Mouse (Mus musculus) erythroblast, adult 5-6 weeks (primary cell): Measurements from ENCODE around the gene Cox8a. TPM values are rescaled to one million over a fixed set of nuclear protein-coding genes. Genes with fewer than 3 reads are reported as not detected.

Experiments used
- ATAC-seq: replicated peaks from 2 replicates; pipeline ENCODE4 v1.8.0; 2016; ENCODE audit warnings: moderate number of reproducible peaks, mild to moderate bottlenecking, moderate TSS enrichment, inconsistent platforms; ENCODE audit not compliant: poor library complexity, low FRiP score, severe bottlenecking
- total RNA-seq, 2 experiments: library from RNA; stranded (forward) in 1 of 2; stranded (reverse) in 1 of 2; fragments of 150-400 nt in 1 of 2; fragments of 200-764, 138-1000 nt in 1 of 2; gene quantifications; 2 replicates each; pipeline versions ENCODE4 v1.2.3 to v1.2.4; 2015 to 2017; ENCODE audit warnings: low replicate concordance in 2 of 2

Cox8a gene
- total RNA-seq, 2 experiments from 2014 or later, result 166 to 188 TPM

DNA sequence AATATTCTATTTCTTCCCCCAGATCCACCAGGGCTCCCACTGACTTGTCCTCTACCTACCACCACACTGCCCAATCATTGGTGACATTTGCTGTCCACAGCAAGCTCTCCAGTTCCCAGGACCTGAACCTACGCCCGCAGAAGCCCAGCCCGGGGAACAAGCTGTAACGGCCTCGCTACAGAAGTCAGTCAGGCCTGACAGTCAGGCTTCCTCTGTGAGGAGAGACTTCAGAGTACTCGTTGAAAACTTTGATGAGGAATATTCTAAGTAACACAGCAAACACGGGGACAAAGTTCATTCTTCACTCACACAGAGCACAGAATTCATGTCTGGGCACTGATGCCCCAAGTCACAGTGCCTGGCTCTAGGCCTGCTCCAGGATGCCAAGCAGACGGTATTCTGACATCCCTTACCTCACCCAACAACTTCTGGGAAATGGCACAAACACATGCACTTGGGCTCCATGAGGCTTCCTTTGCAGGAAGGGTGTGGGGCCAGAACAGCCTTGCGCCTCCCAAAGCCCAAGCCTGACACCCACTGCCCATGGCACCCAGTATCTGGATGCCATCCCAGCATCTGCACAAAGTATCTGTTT, 7.8 kb upstream of the Cox8a start:
- ATAC-seq, result no peak

DNA sequence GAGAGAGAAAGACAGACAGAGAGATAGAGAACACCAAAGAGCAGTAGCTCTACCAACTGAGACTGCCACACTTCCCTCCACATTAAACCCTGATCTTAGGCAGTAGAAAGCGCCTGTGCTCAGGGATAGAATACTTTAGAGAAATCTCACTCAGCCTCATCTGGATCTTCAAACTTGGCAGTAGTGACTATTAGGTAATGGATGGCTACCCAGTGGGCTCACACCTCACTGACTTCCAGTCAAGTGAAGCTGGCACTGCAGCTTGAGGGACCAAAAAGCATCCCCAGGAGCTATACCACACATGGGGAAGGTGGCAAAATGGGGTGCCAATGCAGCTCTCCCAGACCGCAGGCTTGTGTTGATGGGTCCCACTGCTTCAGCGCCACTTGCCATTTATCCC, 6.8 kb upstream of the Cox8a start:
- ATAC-seq, result no peak

DNA sequence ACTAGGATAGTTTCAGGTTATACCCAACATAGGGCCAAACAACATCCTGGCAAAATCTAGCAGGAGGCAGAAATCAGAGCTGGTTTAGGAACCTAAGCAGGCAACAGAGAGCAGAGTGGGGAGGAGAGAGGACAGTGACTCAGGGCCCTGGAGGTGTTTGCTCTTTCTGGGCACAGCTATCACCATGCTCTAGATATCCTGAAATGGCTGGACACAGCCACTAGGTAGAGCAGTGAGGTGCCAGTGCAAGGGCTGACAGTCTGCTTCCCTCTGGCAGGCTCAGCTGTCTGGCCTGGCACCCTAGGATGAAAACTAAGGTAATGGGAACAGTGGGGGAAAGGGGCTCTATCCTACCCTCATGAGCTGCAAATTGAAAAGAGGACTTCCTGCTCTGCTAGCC, 6.1 kb upstream of the Cox8a start:
- ATAC-seq, result no peak; the same call in 1 of the 2 replicates

DNA sequence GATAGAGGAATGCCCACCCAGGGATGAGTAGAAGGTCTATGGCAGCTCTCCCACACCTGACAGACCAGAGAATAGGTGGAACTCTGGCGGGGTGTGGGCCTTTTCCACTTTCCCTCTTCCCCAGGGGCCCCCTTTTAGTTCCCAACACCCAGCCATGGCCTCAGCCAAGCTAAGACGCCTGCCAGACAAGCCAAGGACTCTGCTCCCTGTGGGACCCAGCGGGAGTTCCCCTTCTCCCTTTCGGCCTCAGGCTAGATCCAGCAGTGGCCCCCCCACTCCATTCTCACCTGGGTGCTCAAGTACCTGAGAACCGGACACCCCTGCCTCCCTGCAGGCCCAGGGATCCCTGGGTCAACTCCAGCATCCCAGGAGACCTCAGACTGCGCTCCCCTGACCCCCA, 4.8 kb upstream of the Cox8a start:
- ATAC-seq, result no peak

DNA sequence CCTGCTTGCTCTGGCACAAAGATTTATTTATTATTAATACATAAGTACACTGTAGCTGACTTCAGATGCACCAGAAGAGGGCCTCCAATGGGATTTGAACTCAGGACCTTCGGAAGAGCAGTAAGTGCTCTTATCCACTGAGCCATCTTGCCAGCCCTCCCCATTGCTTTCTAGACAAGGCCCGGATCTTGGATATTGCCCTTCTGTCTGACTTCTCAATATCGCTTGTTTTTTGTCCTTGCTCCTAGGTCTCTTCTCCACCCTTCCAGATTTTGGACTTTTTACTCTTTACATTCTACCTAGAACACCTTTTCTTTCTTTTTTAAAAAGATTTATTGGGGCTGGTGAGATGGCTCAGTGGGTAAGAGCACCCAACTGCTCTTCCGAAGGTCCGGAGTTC, 1.3 kb upstream of the Cox8a start:
- no peak for ATAC-seq

DNA sequence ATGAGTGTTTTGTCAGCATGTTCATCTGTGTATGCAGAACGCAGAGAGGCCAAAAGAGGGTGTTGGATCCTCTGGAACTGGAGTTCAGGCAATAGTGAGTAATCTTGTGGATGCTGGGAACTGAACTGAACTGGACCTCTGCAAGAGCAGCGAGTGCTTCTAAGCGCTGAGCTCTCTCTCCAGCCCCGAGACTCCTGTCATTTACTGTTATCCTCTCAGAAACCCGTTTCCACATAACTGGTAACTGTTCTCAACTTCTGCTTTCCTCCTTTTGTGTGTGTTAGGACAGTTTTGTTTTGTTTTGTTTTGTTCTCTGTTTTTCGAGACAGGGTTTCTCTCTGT, 481 bp upstream of the Cox8a start:
- ATAC-seq, result peak; percentile 41

DNA sequence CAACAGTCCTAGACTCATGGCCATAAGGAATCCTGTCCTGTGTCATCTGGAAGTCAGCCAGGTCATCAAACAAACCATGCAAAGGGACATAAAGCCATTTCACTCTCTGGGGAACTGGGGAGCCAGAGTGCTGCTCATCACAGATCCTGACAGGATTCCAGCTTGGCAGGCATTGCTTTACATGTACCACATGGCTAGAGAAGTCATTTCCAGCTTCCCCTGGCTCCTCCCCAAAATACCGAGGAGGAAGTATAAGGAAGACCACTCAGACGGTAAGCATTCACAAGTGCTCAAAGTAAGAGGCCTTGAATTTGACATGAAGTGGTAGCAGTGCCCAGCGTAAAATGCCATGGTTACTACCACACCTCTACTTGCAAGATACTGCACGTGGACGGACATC, 2.9 kb downstream of the Cox8a start:
- ATAC-seq, result no peak

DNA sequence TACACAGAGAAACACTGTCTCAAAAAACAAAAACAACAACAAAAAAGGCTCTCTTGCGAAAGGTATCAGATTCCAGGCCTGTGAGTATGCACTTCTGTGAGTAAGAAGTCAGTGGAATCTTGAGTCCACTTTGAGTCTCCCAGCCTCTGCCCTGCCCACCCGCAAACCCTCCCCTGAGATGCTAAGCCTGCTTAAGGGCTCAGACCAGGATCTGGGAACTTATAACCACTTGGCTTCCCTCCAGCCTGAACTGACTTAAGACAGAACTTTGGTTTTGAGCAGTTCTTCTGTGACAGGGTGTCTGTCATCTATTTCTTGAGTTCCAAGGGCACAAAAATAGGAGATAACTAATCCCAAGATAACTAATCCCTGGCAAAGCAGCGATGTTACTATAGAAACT, 4.4 kb downstream of the Cox8a start:
- no peak for ATAC-seq

DNA sequence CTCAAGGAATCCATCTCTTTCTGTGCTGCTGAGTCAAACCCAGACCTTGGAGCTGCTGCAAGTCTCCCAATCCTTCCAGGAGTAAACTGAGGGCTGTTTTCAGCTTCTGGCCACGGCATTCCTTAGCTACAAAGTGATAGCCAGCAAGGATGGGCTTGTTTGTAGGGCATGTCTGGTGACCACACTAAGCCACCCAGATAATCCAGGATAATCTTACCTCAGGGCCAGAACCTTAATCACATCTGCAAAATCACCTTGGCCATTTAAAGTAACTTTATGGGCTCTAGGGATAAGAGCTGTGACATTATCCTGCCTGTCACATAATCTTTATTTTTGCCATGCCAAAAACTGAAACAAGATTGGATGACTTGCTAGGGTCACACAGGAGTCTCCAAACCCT, 5.2 kb downstream of the Cox8a start:
- no peak for ATAC-seq

DNA sequence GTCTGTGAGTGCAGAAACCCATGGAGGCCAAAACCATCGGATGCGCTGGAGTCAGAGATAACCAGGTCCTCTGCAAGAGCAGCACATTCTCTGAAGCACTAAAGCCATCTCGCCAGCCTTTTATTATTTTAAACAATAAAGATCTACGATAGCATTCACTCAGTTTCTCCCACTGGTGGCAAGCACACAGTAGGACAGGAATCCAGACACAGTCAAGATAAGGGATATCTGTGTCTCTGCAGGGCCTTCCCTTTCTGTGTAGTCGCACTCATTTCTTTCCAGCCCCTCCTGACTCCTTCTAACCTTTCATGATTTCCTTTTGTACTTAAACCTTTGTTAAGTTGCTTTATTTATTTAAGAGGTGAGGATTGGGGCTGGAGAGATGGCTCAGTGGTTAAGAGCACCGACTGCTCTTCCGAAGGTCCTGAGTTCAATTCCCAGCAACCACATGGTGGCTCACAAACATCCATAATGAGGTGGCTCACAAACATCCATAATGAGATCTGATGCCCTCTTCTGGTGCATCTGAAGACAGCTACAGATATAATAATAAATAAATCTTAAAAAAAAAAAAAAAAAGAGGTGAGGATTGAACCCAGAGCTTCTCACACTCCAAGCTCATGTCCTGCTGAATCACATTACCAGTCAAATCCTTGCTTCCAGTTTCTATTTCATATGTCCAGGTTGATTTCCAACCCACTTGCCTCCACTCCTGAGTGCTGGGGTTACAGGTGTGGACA, 7.3 kb downstream of the Cox8a start:
- no peak for ATAC-seq

DNA sequence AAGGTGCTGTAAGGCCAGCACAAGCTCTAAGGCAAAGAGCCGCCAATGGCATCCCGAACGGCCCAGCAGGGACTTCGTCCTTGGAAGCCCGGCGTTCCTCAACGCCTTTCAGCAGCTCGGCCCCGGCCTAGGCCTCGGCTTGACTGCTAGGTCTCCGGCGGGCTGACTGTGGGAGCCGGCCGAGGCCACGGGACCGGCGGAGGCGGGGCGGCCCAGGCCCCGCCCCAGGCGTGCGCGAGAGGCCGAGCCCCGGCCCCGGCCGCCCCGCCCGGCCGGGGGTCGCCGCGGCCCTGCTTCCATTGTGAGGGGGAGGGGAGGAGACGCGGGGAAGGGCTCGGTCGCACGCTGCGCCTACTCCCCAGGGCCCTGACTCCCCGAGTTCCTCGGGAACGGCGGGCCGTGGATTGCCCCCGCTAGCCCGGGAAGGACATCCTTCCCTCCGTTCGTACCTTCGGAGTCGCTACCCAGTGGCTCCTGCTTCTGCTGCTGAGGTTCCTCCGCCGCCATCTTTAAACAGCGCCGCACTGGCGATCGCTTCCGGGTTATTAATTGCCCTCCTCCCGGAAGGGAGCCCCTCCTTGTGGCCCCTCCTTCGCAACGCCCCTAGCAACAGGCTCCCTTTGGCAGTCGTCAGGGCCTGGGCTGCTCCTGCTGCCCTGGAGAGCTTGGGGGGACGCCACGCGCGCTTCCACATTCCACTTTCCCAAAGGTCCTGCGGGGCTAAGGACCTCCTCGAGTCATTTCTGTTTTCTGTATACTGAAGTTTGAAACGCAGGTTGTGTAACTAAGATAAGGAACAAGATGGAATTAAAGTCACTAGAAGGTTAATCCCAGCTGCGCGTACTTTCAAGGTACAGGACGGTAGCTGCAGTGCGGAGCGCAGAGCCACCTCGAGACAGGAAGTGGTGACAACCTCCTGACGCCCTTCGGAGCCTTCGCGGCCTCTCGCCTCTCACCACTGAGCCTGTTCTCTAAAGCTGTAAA, 11.4 kb downstream of the Cox8a start, which contains the start of gene Otub1:
Gene Otub1, minus strand, starts transcription at position 564 of the 984 bp plus-strand sequence.
- ATAC-seq, result peak; percentile 96

DNA sequence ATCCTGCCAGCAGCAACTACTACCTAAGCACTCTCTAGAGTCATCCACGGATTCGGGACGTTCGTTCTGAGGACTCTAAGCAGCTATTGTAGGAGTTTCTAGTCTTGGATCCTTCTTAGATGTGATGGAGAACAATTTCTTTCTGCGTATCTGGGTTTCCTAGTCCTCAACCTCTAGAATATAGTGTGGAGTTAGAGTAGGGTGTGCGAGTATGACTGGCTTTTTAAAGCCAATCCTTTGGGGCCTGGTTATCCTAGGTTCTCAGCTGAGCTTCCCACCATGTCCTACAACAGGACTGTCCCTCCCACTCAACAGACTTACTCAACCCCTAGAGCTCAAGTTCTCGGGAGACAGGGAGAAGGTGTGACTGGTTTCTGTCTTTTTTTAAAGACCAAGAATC, 12.1 kb downstream of the Cox8a start:
- ATAC-seq, result peak; percentile 28; the same call in 1 of the 2 replicates

DNA sequence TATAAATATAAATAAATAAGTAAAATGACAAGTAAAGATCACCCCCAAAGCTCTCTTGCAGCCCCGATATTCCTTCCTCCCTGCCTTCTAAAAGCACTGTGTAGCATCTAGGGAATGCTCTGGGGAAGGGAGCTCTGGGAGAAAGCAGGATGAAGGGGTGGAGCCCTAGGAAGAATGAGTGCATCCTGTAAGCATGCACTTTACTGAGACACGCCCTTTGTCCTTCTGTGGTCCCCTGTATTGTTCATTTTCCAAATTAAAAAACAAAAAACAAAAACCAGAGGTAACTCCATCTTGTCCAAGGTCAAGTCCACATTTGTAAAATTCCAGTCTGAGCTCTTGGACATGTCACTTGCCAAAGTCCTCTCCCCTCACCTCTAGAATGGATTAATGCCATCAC, 12.5 kb downstream of the Cox8a start:
- no peak for ATAC-seq

DNA sequence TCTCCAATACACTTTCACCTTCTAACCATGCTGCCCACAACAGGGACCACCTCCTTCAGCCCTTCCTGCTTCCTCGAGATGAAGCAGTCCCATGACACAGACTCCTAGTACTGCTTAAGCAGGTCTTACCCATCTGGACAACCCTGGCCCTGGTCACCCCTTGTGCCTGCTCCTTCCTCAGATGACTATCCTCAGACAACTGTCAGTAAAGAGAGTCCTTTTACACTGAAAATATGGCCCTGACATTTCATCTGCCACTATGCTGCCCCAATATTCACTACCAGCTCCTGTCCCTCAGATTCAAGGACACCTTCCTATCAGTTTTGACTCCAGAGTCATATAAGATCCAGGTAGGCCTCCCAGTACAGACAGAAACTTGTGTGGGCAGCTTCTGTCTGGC, 17.0 kb downstream of the Cox8a start:
- ATAC-seq, result no peak

DNA sequence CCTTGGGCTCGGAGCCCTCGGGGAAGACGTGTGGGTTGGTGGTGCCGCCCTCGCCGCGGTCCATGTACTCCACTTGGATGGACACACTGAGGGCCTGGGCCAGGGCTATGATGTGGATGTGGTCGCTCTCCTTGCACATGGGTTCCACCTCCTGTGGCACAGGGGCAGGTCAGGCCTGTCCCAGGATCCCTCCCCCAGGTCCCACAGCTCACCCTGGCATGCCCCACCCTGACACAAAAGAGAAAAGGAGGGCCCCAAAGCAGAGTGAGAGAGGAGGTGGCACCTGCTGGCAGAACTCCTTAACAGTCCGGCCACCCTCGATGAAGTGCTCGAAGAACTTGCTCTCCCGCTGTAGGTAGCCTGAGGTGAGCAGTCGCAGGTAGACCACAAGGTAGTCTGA, 18.3 kb downstream of the Cox8a start:
- no peak for ATAC-seq

DNA sequence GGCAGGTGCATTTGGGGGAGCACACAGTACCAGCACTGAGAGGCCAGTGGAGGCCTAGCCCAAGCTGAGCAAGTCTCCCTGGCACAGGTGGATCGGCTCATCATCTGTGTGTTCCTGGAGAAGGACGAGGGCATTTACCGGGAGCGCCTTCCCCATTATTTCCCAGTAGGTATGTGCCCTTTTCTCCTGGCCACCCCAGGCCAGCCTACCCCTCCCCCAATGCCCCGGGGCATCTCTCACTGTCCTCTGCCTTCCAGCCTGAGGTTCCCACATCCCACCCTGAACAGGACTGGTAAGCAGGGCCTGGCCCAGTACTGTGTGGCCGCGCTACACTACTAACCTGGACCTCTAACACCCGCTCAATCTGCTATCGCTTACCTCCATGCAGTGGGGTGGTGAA, 20.0 kb downstream of the Cox8a start:
- no peak for ATAC-seq

DNA sequence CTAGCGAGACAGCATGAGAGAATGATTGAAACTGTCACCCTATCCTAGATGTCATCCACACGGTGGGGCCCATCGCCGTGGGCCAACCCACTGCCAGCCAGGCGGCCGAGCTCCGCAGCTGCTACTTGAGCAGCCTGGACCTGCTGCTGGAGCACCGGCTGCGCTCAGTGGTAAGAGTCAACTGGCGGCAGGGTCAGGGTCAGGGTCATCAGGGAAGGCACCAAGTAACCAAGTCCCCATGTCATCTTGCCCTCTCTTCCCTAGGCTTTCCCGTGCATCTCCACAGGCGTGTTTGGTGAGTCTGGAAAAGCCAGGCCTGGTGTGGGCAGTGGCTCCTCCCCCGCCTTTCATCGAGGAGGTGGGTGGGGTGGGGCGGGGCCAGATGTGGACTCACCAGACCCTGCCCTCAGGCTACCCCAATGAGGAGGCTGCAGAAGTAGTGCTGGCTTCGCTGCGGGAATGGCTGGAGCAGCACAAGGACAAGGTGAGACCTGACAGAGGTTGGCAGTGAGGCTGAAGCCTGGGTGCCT, 20.6 kb downstream of the Cox8a start:
- no peak for ATAC-seq

DNA sequence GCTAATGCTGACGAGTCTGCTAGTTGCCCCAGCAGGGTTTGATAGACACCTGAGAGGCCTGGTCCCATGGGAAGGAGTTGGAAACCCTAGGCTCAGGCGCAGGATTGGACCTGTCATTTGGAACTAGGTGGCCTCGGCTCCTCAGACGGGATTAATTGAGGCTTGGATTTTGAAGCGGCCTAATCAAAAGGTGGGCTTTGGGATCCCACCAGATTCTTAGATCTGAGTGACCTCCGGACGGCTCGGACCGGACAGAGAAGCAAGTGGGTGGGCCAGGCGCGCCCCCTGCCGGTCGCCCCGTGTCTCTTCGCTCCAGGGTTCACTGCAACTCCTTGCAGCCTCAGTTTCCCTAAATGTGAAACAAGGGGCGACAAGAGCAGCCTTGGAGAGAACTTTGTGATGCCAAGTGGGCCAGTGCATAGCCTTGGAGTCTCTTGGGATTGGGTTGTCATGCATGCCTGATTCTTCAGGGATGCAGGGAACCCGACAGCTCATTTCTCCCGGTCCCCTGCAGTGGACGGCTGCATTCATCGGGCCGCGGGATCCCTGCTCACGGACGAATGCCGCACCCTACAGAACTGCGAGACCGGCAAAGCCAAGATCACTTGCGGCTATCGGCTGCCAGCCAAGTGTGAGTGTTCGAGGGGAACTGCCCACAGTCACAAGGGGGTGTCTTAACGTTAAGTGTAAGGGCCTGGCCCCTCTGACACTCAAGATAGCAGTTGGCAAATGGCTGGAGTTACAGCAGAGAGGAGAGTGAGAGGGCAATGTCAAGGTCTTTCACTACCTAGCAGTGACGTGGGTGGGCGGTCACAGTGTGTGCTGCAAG, 21.3 kb downstream of the Cox8a start:
- peak; percentile 77 for ATAC-seq

DNA sequence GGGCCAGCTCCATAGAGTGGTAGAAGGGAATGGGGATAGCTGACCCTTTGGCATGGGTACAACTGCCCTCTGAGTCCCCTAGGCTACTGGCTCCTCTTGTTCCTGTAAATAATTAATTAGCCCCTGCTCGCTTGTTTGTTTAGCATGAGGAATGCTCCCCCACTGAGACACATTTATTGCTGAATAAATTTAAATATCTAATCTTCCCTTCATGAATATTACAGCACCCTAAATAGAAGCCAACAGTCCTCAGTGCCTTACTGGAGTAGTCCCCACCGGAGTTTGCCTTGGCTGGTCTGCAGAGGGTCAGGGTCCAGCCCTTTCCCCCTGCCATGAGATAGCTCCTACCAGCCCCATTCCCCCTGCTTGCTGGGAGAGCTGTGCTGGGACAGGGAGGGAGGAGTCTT, 24.9 kb downstream of the Cox8a start:
- ATAC-seq, result no peak

DNA sequence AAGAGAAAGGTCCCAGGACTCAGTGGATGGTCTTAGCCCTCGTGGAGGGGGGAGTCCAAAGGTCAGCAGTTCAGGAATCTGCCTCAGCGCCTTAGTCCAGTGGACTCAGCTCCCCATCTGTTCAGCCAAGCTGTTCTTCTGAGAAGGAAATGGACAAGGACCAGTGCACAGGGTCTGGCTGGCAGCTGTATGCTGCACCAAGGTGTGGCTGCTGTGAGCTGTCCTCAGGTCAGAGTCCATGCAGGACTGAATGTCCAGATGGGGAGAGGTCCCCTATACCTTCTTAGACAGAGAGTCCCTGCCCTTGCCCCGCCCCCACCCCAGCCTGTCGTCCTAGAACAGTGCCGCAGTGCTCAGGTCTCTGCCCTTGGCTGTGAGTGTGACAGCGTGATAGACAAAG, 25.8 kb downstream of the Cox8a start:
- no peak for ATAC-seq
